Mouse (Mus musculus) cerebellum, postnatal 36 days (tissue): ENCODE measurements at regions not wholly inside any gene's neighbourhood (a gene's known extent, or its start where the extent isn't known, plus 50 kb on each side); places are given as distances from the start of the nearest gene placed in this dataset.

Experiments used
- DNase-seq, 2 experiments: peaks; one replicate each; pipeline ENCODE4 v3.0.0; 2021 to 2022; ENCODE audit warnings: mixed read lengths in 2 of 2

GRCm38 (mm10) chr15:42311166-42311565 lies 2177.0 kb downstream of the 9330182O14Rik start:
- DNase-seq: no peak

- no peak for DNase-seq
These were observed 2186.2 kb downstream of the 9330182O14Rik start for GRCm38 (mm10) chr15:42320349-42320748.

GRCm38 (mm10) chr15:42322940-42323339 lies 2188.8 kb downstream of the 9330182O14Rik start:
- DNase-seq: no peak

GRCm38 (mm10) chr15:42325221-42325620 lies 2191.1 kb downstream of the 9330182O14Rik start:
- DNase-seq: peak; percentile 99 to 100

- peak in 1 of 2 experiments; percentile 27 for DNase-seq
These were observed 2194.4 kb downstream of the 9330182O14Rik start for GRCm38 (mm10) chr15:42328535-42328934.

GRCm38 (mm10) chr15:42329742-42330141 lies 2195.6 kb downstream of the 9330182O14Rik start:
- DNase-seq: no peak

- DNase-seq: no peak
These were observed 2199.5 kb downstream of the 9330182O14Rik start for GRCm38 (mm10) chr15:42333642-42334041.

GRCm38 (mm10) chr15:42346131-42346530 lies 2212.0 kb downstream of the 9330182O14Rik start:
- no peak for DNase-seq

- no peak for DNase-seq
These were observed 2227.7 kb downstream of the 9330182O14Rik start for GRCm38 (mm10) chr15:42361871-42362270.

- DNase-seq: no peak
These were observed 2230.8 kb downstream of the 9330182O14Rik start for GRCm38 (mm10) chr15:42364979-42365378.

GRCm38 (mm10) chr15:42366796-42367195 lies 2232.6 kb downstream of the 9330182O14Rik start:
- DNase-seq: no peak

GRCm38 (mm10) chr15:42369603-42370002 lies 2235.4 kb downstream of the 9330182O14Rik start:
- DNase-seq: no peak

GRCm38 (mm10) chr15:42370044-42370443 lies 2235.9 kb downstream of the 9330182O14Rik start:
- DNase-seq: no peak

- DNase-seq: no peak
These were observed 2238.6 kb downstream of the 9330182O14Rik start for GRCm38 (mm10) chr15:42372704-42373286.
